Mouse (Mus musculus): ENCODE data around the gene Atp23. TPM values are rescaled to one million over a fixed set of nuclear protein-coding genes. Genes with fewer than 3 reads are reported as not detected.
"Not testable (repeated sequence)": the region's sequence is repeated elsewhere in the genome, so short reads cannot be mapped to it uniquely, and the experiment has no call there.

Gene Atp23
- total RNA-seq, 2 experiments from 2014 or later = 2.9 to 4.2 TPM

DNA sequence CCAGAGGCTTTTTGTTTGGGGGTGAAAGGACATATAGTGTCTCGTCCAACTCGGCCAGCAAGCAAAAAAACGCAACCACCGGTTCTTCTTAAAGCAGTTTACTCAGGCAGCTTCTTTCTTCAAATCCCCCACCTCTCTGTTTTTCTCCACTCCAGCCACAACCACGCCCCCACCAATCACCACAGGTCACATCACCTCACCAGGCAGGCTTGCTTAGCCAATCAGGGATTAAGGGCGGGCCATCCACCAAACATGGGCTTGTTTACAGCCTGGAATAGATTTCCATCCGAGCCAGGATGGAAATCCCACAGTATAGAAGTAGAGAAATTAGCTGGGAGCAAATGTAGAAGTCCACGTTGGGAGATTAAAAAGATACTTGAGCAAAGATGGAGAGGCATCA is 74.9 kb downstream of the Atp23 start:
- not testable (repeated sequence) for DNase-seq

DNA sequence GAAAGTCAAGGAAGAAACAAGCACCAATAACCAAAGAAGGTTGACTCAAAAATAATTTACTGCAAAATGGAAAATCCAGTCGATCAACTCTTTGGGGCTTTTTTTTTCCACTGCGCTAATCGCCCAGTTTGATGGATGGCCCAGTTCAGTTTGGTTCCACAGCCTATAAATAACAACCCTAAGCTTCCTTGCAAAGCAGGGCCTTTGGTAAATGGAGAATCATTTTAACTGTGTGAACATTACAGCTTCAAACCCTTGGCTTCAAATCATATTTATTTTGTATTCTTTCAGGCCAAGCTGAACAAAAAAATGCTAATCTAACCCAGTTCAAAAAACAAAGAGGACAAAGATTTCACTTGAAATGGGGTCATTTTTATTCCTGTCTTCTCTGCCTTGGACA is 78.7 kb downstream of the Atp23 start:
- no peak for DNase-seq

Other genes with a start within 250 kb of the Atp23 start
- 100 to 1,000 TPM; 135 to 155 TPM for gene Ctdsp2, start 77.4 kb upstream of the Atp23 start, total RNA-seq (2021)
- gene Avil, start 99.4 kb upstream of the Atp23 start, total RNA-seq (2021) = under 1 TPM; 0.33 to 0.95 TPM
- gene Tsfm, start 129.5 kb upstream of the Atp23 start, total RNA-seq (2021) = 10 to 100 TPM; 23.5 to 29.5 TPM
- gene Mettl1, start 140.1 kb upstream of the Atp23 start, total RNA-seq (2021) = 10 to 100 TPM; 14.7 to 18.9 TPM
- gene Eef1akmt3, start 140.2 kb upstream of the Atp23 start, total RNA-seq (2021) = under 1 TPM; 0.21 to 0.84 TPM
- gene Cyp27b1, start 146.9 kb upstream of the Atp23 start, total RNA-seq (2021) = under 1 TPM; 0.45 to 0.49 TPM
- 1 to 10 TPM; 1.1 to 2.0 TPM for gene March9, start 158.8 kb upstream of the Atp23 start, total RNA-seq (2021)
- gene Cdk4, start 162.2 kb upstream of the Atp23 start, total RNA-seq (2021) = 100 to 1,000 TPM; 122 to 147 TPM
- 10 to 100 TPM; 29.7 to 32.0 TPM for gene Tspan31, start 168.9 kb upstream of the Atp23 start, total RNA-seq (2021)
- 1 to 10 TPM; 2.7 to 3.4 TPM for gene Agap2, start 173.9 kb upstream of the Atp23 start, total RNA-seq (2021)
- gene Os9, start 219.8 kb upstream of the Atp23 start, total RNA-seq (2021) = 10 to 100 TPM; 29.4 to 33.9 TPM